Mouse (Mus musculus) liver, adult 2 months (tissue): Measurements from ENCODE around the gene Trmt112.

Source experiments
- CTCF ChIP-seq: fragments of 200-500 bp; IDR thresholded peaks from 2 replicates; pipeline ENCODE4 v1.5.1; 2011; ENCODE audit warnings: low read depth, low read length, control low read depth
- POLR2A ChIP-seq: fragments of 200-500 bp; IDR thresholded peaks from 2 replicates; pipeline ENCODE4 v1.6.1; 2011; ENCODE audit warnings: low read length, control low read depth; ENCODE audit not compliant: insufficient read depth; ENCODE audit errors: extremely low read depth

DNA sequence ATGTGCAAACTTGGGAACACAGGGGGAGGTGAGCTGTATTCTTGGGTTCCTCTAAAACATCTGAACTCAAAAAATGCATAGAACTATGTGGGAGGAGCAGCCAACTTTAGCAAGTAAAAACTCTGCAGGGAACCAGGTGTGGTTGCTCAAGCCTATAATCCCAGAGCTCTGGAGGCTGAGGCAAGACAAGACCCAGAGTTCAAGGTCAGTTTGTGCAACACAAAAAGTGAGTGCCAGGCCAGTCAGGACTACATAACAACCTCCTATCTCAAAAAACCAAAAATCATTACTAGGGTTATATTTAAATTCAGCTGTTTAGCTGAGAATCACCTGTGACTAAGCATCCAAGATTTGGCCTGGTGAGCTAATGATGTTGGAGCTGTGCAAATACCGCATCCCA, 22.5 kb downstream of the Trmt112 start:
- TF ChIP-seq CTCF: no peak
- no peak for TF ChIP-seq POLR2A
